Mouse (Mus musculus) kidney, adult 18-20 months (tissue): ENCODE results near the gene Chd1l.

Experiments used
- DNase-seq: peaks from one replicate; pipeline ENCODE4 v3.0.0; 2021

Chd1l gene

DNA sequence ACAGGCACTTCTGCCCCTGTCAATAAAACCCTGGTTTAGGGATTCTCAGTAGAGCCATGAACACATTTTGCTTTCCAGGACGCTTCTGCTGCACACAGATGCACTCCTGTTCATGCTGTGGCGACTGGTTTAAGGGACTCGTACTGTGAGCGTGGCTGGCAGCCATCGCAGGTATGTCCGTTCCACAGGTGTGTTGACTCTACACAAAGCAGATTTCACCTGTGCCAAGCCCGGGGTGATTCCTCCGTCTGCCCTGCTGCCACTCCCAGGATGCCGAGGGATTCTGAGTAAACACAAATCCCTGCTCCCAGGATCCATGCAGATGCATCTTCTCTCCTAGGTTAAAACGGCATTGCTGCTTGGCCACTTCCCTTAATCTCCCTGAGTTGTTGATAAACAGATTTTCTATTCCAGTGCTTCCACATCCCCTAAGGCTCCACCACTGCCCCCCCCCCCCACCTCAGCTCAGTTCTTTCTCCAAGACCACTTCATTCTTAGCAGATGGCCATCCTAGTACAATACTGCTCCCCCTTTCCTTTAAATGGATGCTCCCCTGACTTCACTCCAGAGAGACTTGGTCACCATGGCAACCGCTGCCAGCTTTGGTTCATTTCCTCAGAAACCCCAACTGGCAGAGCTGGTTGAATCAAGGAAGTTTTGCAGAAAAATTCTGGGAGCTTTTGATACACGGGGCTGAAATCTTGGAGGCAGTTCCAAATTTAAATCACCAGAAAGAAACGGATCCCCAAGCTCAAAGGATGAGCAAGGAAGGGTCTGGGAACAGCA lies 87.9 kb downstream of the Chd1l start:
- DNase-seq = no peak

DNA sequence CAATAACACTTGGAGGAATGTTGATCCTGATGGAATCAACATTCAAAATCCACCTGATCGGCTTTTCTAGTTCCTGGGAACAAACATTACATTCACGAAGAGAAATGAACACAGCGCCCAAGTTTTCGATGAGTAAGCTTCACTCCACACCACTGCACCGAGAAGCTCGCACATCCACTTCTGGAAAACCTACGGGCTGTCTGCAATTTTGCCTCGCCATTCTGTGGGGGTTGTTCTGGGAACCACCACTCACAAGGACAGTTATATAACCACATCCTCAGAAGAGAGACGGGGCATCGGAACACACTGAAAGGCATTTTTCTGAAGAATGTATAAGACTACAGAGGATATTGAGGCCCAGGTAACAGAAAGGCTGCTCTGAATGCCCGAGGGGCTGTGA lies 90.1 kb downstream of the Chd1l start:
- no peak for DNase-seq

DNA sequence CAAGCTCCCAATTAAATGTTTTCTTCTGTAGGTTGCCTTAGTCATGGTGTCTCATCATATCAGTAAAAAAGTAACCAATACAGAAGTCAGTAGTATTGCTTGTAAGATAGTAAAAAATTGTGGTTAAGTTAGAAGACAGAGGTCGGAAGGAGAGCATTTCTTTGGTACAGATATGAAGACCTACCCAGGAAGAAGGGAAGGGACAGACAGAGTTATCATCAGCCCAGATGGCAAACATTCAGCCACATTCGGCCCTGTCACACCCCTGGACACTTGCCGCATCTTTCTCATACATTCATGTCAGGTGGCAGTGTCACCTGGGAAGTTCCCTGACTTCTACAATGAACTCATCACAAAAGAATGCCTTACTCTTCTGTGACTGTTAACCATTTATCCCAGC lies 97.7 kb downstream of the Chd1l start:
- DNase-seq = no peak
